Mouse (Mus musculus) ovary, postnatal 14 days (tissue): ENCODE measurements around the gene Wdr35.
"Not testable (repeated sequence)": the region's sequence is repeated elsewhere in the genome, so short reads cannot be mapped to it uniquely, and the experiment has no call there.

Experiments
- DNase-seq: peaks from one replicate; pipeline ENCODE4 v3.0.0; 2022; ENCODE audit warnings: low spot score

The Wdr35 gene

DNA sequence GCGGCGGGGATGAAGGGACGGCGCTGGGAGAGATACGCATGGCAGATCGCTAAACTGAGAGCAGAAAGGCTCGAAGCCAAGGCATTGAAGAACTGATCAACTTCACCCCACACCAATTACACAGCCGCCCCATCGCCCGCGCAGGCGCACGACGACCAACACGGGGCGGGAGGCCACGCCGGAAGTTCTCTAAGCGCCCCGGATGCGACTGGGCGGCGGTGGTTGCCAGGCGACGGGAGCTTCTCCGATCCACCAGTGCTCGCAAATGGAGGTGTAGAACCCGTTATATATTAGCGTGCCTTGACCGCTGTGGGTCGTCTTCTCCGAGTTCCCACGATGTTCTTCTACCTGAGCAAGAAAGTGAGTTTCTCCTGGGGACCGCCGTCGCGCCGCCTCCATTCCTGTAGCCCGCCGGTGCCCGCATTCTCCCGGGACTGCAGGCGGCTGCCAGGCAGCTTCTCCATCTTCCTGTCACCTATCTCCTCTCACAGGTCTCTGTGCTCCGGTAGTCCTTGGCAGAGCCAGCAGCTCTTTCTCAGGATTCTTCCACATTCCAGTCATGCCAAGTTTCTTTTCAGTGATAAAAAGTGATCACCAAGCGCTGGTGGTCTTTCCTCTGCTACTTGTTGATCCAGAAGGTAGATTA lies at the start of gene Wdr35:
Wdr35 (plus strand) TSS at position 73 of the 646 bp plus-strand sequence.
- peak; percentile 86 for DNase-seq

DNA sequence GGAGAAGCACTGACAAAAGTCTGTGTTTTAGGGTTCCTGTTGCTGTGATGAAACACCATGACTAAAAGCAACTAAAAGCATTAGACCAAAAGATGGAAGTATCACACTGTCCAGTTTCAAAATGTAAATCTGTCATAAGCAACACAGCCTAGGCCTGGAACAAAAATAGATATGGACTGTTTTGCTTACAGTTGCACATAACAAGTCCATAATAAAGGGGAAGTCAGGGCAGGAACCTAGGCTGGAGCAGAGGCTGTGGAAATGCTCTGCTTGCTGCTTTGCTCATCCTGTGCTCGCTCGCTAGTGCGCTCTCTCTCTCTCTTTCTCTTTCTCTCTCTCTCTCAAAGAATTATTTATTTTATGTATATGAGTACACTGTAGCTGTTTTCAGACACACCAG lies 46.0 kb upstream of the Wdr35 start:
- no peak for DNase-seq

DNA sequence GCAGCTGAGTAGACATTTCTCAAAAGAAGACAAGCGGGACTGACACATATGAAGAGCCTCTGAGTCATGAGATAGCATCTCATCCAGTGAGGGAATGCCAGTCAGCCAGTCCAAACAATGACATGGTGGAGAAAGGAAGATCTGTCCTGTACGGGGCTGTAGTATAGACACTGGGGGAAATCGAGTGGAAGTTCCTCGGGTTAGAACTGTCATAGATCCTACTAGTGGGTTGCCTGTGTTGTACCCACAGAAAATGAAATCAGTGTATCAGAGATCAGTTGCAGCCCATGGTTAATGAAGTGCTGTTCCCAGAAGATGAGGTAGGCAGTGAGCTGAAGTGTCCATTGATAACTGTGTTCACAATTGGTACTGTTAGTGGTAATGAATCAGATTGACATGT lies 44.9 kb upstream of the Wdr35 start:
- no peak for DNase-seq

DNA sequence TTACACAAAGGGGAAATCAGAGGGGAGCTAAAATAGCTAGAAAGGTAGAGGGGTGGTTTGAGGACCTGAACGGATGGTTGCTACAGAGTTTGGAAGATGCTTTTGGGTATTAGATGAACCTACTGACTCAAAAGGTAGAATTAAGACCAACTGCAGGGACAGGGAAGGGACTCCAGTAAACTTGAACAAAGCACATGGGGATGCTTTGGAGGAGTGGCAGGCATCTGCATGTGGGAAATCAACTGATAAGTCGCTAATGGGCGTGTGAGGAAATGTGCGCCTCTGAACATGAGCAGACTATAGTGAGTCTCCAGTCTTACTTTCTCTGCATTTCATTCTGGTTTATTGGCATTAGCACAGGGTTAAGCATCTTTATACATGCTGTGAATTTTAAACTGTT lies 42.6 kb upstream of the Wdr35 start:
- DNase-seq, result no peak

DNA sequence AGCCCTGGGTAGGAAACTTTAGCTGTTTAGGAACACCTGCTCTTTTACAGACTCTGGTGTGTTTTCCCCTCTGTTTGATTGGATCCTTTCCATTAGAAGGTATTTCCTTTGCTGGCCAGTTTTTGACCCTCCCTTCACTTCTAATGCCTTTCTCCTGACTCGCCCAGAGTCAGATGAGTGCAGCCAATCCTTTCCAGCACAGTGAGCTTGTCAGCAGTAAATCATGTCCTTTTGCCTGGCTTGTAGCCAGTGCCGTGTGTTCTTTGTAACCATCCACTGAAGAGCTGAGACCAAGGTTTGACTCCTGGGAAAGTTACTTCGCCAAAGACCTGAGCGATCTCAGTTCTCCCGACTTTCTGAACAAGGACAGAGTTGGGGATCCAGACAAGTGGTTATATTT lies 38.3 kb upstream of the Wdr35 start:
- DNase-seq, result no peak

DNA sequence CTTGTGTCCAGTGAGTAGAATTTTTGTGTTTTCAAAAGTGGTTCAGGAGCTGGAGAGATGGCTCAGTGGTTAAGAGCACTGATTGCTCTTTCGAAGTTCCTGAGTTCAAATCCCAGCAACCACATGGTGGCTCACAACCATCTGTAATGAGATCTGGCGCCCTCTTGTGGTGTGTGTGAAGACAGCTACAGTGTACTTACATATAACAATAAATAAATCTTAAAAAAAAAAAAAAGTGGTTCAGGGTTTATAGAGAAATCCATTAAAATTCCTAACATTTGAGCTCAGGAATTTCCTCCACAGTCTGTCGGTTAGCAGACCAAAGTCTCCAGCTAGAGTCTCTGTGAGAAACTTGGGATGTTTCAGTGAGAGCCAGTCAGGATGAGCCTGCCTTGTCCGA lies 37.5 kb upstream of the Wdr35 start:
- not testable (repeated sequence) for DNase-seq

DNA sequence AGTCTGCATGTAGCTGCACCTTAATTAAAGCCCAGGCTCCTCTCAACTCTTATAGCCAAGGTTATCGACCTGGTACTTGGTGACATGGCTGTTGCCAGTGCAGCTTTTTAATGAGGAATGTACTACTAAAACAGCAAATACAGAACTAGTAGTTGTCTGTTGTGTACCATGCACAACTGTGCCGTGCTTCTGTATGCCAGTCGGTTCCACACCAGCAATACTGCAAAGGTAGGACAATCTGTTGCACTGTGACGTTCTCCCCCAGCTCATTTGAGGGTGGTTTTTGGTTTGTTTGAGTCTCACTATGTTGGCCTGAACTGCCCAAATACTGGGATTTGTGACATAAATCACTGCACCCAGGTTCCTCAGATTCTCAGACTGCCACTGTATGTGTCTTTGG lies 34.2 kb upstream of the Wdr35 start:
- no peak for DNase-seq

DNA sequence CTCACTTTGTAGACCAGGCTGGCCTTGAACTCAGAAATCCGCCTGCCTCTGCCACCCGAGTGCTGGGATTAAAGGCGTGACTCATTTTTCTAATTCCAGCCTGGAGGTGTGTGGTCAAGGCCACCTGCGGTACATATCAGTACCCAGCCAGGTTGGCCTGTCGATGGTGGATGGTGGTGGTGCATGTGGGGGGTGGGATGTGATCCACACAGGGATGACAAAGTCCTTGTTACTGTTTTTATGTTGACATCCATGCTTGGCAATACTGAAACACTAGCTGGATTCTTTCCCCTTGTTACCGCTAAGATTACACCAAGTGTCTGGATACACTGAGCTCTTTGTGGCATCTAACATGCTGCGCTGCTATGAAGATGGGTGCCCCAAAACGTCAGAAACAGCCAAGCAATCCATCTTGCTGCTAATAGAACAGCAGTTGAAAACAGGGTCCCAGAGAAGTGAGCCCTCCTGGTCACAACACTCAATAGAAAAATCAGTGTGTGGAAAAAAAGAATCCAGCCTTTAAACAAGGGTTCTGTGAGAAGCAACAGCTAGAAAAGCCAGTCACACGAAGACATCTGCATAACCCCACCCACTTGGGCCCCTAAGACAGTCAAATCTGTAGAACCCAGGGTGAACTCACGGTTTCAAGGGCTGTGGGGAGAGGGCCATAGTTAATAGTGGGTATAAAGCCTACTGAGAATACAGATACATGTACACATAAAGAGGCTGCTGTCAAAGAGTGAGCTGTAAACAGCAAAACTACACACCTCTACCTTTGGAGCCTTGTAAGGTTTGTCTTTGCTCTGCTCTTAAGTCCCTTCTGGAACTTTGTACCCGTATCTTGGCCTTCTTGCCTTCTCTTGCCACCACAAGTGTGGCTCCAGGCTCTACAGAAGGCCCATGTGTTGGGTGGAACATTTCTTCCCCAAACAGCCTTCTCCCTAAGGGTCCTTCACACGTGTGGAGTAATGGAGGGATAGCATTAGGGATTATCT lies 33.4 kb upstream of the Wdr35 start:
- DNase-seq, result no peak

DNA sequence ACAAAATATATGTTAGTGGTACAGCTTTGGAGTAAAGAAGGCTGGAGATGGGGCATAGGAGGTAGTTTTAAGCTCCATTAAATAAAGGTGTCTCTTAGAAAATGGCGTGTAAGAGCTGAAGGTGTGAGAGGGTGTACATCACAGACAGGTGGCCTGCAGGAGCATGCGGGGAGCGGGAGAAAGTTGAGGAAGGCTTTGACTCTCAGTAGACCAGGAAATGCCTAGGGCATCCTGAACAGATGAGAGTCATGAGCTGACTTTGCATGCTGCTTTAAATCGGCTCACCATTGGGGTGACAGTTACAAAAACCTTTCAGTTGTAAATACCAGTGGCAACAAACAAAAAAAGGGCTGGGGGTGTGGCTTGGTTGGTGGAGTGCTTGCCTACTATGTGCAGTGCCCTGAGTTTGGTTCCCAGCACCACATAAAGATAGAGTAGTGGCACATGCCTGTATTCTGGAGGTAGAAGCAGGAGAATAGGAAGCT lies 32.5 kb upstream of the Wdr35 start:
- DNase-seq, result no peak

DNA sequence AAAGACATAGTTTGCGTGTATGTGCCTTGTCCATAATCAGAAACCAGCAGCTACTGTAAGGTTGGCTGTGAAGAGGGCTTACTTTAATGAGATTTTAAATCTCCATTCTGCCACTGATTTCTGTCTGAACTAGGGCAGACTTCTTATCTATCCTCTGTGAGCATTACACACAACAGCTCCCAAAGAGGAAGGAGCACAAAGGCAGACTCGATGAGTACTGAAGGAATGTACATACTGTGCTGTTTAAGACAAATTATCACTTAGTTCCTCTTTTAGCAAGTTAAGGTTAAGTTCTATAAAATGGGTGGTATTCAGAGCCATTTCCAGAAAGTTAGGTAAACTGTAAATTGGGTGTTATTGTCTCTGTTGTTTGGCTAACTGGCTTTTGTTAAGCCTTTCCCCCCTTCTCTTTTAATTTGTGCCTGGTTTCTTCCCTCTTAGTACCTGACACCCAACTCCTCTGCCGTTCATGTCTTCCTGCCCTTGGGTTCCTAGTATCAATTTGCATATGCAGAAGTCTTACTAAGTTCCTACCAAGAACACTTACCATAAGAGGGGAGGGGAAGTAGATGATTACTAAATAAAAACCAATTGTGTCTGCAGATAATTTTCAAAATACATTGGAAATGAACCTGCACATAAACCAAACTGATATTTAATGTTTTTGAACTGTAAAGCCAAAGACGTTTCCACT lies 31.8 kb upstream of the Wdr35 start:
- no peak for DNase-seq

DNA sequence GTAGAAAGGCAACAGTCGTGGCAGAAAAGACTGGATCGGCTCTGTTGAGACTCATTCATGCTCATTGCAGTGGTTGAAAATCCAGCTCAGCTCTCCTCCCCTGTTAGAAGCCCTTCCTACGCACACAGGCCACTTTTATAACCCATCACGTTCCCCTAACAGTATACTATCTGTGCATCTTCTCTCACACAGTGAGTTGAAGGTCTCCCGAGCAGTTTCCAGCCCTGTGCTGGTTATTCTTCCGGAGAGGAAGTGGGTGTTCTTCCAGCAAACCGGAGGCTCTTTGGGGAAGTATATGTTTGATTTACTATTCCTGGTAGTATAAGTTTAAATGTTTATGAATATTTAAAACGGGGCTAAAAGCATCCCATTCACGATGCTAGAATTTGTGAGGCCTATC lies 26.5 kb upstream of the Wdr35 start:
- no peak for DNase-seq

DNA sequence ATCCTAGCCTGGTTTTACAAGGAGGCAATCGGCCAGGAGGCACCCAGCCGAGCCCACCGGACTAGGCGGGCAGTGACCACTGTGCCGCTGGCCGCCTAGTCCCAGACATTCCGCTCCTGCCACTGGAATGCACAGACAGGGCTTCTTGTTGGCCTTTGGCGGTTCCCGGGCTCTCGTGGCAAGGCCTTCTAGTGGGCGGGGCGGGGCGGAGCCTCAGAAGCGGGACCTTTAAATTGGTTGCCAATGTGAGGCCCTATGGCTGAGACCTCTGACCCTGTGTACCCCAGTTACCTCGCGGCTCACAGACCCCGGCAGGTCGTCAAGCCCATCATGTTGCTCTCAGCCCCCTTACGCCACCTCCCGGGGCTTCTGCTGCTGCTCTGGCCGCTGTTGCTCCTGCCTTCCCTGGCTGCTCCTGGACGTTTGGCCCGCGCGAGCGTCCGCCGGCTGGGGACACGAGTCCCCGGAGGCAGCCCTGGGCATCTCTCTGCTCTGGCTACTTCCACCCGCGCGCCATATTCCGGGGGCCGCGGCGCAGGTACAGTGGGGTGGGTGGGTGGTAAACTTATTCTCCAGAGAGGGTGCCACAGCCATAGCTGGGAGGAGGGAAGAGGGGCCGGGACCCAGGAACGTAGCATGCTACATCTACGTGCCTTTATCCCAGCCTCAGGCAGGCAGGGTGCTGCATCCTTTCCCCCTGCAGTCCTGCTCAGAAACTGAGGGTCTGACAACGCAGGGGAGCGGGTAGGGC lies 25.8 kb upstream of the Wdr35 start, which contains the start of gene Matn3:
Matn3 (plus strand) TSS at position 216 of the 751 bp plus-strand sequence.
- DNase-seq, result peak; percentile 56

DNA sequence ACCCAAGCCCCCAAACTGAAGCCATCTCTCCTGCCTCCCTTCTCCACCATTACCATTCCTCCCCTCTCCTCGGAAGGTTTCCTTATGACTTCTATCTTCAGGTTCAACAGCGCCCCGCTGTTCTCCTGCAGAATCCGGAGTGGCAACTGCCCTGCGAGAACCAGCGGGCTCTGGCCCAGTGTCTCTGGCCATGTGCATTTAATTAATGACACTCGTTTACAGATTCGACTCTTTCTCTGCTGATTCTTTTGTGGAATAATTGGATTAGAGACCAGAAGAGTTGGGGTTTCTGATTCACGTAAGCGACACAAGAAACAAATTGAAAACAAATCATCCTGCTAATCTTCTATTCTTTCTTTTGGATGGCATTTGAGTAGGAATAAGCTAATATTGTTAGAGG lies 20.6 kb upstream of the Wdr35 start:
- DNase-seq, result no peak

DNA sequence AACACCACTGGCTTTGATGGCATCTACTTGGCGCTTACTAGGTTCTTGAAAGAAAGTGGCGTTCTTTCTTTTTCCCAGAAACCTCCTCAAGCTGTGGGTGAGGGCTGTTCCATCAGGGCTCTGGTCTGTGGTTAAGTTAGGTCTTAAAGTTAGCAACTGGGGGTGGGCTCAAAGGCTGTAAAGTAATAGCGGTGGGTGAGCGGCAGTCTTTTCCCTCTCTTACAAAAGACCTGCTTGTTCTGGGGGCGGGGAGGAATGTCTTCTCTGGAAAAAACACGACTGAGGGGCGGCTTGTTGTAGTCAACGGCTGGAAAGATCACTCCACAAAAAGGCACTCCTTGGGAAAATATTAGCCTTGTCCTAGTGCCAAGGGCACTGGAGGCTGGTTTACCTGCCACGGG lies 19.5 kb upstream of the Wdr35 start:
- DNase-seq, result no peak

DNA sequence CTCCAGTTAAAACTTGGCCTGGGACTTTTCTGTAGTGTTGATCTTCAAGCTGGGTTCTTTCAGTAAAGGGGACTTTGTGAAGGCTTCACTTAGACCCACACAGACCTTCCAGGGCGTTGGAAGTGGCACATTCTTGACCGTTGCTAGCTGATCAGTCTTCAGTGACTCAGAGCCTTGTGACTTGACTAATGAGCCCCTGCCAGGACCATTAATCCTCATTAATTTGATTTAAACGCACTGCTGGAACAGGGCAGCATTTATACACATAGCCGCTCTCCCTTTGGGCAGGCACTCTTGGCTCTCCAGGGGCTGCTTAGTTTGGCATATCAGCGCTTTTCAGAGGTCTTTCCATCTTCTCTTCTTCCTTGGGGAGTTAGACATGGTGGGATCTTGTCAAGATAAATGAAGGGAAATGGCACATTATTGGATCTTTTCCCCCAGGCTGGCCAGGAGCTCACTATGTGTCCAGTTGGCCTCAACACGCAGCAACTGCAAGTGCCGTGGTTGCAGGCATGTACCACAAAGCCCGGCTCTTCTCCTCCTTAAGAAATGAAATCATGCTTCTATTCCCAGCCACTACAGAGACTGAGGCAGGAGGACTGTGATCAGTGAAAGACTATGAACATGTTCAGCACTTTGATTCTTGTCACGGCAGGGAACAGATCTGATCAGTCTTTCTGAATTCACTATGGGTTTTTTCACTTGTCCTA lies 11.9 kb upstream of the Wdr35 start:
- DNase-seq, result no peak

DNA sequence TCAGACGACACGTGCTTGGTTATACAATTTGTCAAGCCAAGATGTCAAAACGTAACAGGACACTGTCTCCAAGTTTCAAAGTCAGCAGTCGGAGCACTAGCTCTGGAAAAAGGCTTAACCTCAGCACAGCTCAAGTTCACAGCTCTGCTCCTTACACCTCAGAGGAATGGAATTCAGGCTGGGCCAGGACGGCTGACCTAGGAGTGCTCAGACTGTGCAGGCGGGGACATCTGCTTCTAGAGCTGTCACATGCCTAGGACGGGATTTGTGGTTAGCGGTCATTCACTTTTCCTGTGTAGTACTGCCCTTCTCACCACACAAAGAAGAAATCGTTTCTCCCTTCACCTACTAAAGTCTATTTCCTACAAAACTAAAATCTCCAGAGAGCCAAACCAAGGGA lies 3.9 kb upstream of the Wdr35 start:
- no peak for DNase-seq

DNA sequence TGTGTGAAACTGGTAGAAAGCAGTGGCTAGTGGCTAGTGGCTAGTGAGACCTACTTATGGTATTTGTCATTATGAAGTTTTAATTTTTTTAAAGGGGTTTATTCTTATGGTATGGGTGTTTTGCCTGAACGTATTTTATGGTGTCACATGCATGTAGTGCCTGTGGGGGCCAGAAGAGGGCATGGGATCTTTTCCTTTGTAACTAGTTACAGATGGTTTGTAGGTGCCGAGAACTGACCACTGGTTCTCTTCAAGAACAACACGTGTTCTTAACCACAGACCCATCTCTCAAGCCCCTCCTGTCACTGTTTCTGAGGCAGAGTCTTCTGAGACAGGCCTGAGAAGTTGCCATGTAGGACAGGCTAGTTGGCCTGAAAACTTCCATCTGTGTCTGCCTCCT lies 1.4 kb downstream of the Wdr35 start:
- DNase-seq, result no peak

DNA sequence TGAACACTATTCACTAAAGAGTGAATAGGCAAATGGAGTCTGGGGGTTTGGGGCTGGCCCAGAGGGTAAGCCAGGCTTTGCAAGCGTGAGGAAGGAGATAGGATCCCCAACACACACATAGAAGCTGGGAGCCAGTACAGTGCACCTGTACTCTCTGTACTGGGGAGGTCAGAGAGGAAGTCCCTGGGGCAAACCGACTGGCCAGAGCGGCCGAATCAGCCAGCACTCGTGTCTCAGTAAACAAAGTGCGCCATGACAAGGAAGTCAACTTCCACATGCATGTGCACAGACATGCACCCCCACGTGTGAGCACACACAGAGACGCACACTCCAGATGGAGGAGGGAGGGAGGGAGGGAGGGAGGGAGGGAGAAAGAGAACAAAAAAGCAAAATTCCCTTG lies 19.5 kb downstream of the Wdr35 start:
- no peak for DNase-seq

DNA sequence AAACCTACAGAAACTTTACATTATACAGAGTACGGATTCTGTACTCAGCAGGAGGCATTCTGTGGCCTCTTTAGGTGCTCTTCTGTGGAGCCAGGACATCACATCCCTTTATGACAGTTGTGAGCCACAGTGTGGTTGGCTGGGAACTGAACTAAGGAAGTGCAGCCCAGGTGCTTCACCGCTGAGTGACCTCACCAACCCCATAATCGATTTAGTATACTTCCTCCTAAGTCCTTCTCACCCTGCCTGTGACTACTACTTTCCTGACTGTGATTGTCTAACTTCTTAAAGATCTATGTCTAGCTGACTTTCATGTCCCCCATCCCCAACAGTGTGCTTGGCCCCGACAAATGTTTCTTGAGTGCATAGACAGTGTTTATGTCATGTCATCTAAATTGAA lies 24.6 kb downstream of the Wdr35 start:
- no peak for DNase-seq

DNA sequence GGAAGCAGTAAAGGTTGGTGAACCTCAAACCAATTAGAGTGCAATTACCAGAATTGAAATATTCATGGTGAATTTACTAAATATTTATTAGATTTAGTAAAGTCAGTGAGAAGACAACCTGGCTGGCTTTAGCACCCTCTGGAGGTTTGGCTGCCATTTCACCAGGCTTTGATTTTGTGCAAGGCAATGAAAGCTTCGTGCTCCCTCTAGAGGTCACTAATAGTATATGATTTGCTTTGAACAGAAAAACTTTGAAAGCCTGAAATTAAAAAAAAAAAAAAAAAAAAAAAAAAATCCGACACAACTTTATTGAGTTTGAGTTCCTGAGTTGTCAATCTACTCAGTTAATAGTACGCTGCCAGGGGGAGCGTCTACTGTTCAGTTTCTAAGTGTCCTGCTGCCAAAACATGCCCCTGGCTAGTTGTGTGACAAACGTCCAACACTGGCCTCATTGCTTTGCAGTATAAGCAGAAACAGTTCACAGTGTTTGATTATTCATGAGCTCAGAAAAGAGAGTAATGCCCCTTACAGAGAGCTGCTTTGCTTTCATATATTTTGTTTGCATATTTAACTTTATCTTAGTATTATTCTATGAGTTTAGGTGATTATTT lies 28.5 kb downstream of the Wdr35 start:
- peak; percentile 40 for DNase-seq

DNA sequence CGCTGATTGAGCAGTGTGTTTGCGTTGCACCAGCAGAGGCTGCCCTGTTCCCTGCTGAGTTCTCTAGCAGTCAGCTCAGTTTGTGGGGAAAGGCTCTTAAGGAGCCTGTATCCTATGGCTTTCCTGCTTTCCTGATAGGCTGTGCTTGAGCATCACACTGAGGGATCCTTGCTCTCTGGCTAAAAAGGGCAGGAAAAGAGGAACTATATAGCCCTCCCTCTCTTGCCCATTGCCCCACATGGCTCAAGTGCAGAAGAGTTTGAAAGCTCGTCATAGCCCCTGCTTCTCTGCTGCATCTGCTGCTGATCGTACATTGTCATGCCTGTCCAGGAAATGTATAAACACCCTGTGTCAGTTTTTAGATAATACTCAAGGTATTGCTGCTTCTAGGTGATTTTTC lies 33.5 kb downstream of the Wdr35 start:
- no peak for DNase-seq
